Mouse (Mus musculus): Measurements from ENCODE around the gene Sestd1. TPM values are rescaled to one million over a fixed set of nuclear protein-coding genes. Genes with fewer than 3 reads are reported as not detected.

The Sestd1 gene
- polyA plus RNA-seq, 1 experiment, result 11.3 TPM

GRCm38 (mm10) chr2:77190301-77190700, 90.1 kb downstream of the Sestd1 start:
- no peaks in the 10 kb centered on the region for H3K79me2 ChIP-seq (ENCODE audit: control insufficient read depth, insufficient read depth)
- no peak overlapping the region for H3ac ChIP-seq (ENCODE audit: control insufficient read depth, insufficient read length)
- TF ChIP-seq MYOD1 (IDR thresholded peaks at IDR 0.05; ENCODE audit: control insufficient read depth in 1 of 3, insufficient read length in 2 of 3, low read depth in 2 of 3), result no peak
- TF ChIP-seq USF1 (IDR thresholded peaks at IDR 0.05; ENCODE audit: low read depth), result no peak
- TF ChIP-seq TCF3 (IDR thresholded peaks at IDR 0.05; ENCODE audit: insufficient read length, low read depth), result no peak
- TF ChIP-seq E2F4 (IDR thresholded peaks at IDR 0.05; ENCODE audit: insufficient read depth), result no peak
- no peak for TF ChIP-seq SRF (IDR thresholded peaks at IDR 0.05; ENCODE audit: control insufficient read depth, insufficient read length, low read depth)
- no peak for TF ChIP-seq POLR2A (IDR thresholded peaks at IDR 0.05; ENCODE audit: insufficient read length, low read depth)
- no peak for TF ChIP-seq REST (IDR thresholded peaks at IDR 0.05; ENCODE audit: insufficient read depth, insufficient read length)
- TF ChIP-seq TCF12 (IDR thresholded peaks at IDR 0.05; ENCODE audit: insufficient read depth, poor library complexity, severe bottlenecking), result no peak
- no peak for TF ChIP-seq MAX (IDR thresholded peaks at IDR 0.05; ENCODE audit: low read depth)
- no peak for TF ChIP-seq POLR2AphosphoS2 (IDR thresholded peaks at IDR 0.05; ENCODE audit: insufficient read length, low read depth)
- no peak for TF ChIP-seq MYOG (IDR thresholded peaks at IDR 0.05; ENCODE audit: control insufficient read depth in 1 of 3, insufficient read depth in 1 of 3, insufficient read length in 2 of 3, low read depth in 2 of 3)
- TF ChIP-seq CEBPB (IDR thresholded peaks at IDR 0.05; ENCODE audit: insufficient read depth, poor library complexity, severe bottlenecking), result no peak
- no peak overlapping the region for H3K4me3 ChIP-seq
- H3K36me3 ChIP-seq (ENCODE audit: control insufficient read depth, insufficient read depth), result peaks cover 25% of the 10 kb centered on the region
- no peak overlapping the region for H3K4me2 ChIP-seq (ENCODE audit: low read depth)
- H3K27me3 ChIP-seq (ENCODE audit: control insufficient read depth, insufficient read depth, insufficient read length), result no peaks in the 10 kb centered on the region

- no peaks in the 10 kb centered on the region for H3K27me3 ChIP-seq (ENCODE audit: control insufficient read depth, insufficient read depth, insufficient read length)
- no peak overlapping the region for H3K4me3 ChIP-seq
- no peak for TF ChIP-seq TCF12 (IDR thresholded peaks at IDR 0.05; ENCODE audit: insufficient read depth, poor library complexity, severe bottlenecking)
- TF ChIP-seq MYOG (IDR thresholded peaks at IDR 0.05; ENCODE audit: control insufficient read depth in 1 of 3, insufficient read depth in 1 of 3, insufficient read length in 2 of 3, low read depth in 2 of 3), result no peak
- peaks cover 25% of the 10 kb centered on the region for H3K36me3 ChIP-seq (ENCODE audit: control insufficient read depth, insufficient read depth)
- no peak overlapping the region for H3K4me2 ChIP-seq (ENCODE audit: low read depth)
- no peak overlapping the region for H3ac ChIP-seq (ENCODE audit: control insufficient read depth, insufficient read length)
- H3K79me2 ChIP-seq (ENCODE audit: control insufficient read depth, insufficient read depth), result no peaks in the 10 kb centered on the region
Measured at GRCm38 (mm10) chr2:77189671-77190070, 90.7 kb downstream of the Sestd1 start.

GRCm38 (mm10) chr2:77187501-77187900, 92.9 kb downstream of the Sestd1 start:
- no peaks in the 10 kb centered on the region for H3K79me2 ChIP-seq (ENCODE audit: control insufficient read depth, insufficient read depth)
- TF ChIP-seq SRF (IDR thresholded peaks at IDR 0.05; ENCODE audit: control insufficient read depth, insufficient read length, low read depth), result no peak
- TF ChIP-seq CEBPB (IDR thresholded peaks at IDR 0.05; ENCODE audit: insufficient read depth, poor library complexity, severe bottlenecking), result no peak
- no peak for TF ChIP-seq MYOG (IDR thresholded peaks at IDR 0.05; ENCODE audit: control insufficient read depth in 1 of 3, insufficient read depth in 1 of 3, insufficient read length in 2 of 3, low read depth in 2 of 3)
- no peak for TF ChIP-seq USF1 (IDR thresholded peaks at IDR 0.05; ENCODE audit: low read depth)
- no peak for TF ChIP-seq REST (IDR thresholded peaks at IDR 0.05; ENCODE audit: insufficient read depth, insufficient read length)
- no peak for TF ChIP-seq TCF3 (IDR thresholded peaks at IDR 0.05; ENCODE audit: insufficient read length, low read depth)
- TF ChIP-seq POLR2AphosphoS2 (IDR thresholded peaks at IDR 0.05; ENCODE audit: insufficient read length, low read depth), result no peak
- TF ChIP-seq TCF12 (IDR thresholded peaks at IDR 0.05; ENCODE audit: insufficient read depth, poor library complexity, severe bottlenecking), result no peak
- no peak for TF ChIP-seq POLR2A (IDR thresholded peaks at IDR 0.05; ENCODE audit: insufficient read length, low read depth)
- TF ChIP-seq E2F4 (IDR thresholded peaks at IDR 0.05; ENCODE audit: insufficient read depth), result no peak
- no peak for TF ChIP-seq MAX (IDR thresholded peaks at IDR 0.05; ENCODE audit: low read depth)
- no peak for TF ChIP-seq MYOD1 (IDR thresholded peaks at IDR 0.05; ENCODE audit: control insufficient read depth in 1 of 3, insufficient read length in 2 of 3, low read depth in 2 of 3)
- H3ac ChIP-seq (ENCODE audit: control insufficient read depth, insufficient read length), result no peak overlapping the region
- H3K36me3 ChIP-seq (ENCODE audit: control insufficient read depth, insufficient read depth), result peaks cover 25% of the 10 kb centered on the region
- no peak overlapping the region for H3K4me3 ChIP-seq
- H3K4me2 ChIP-seq (ENCODE audit: low read depth), result no peak overlapping the region
- no peaks in the 10 kb centered on the region for H3K27me3 ChIP-seq (ENCODE audit: control insufficient read depth, insufficient read depth, insufficient read length)

- TF ChIP-seq MYOG (IDR thresholded peaks at IDR 0.05; ENCODE audit: control insufficient read depth in 1 of 3, insufficient read depth in 1 of 3, insufficient read length in 2 of 3, low read depth in 2 of 3), result peak in 1 of 3 experiments; percentile 65
- TF ChIP-seq TCF3 (IDR thresholded peaks at IDR 0.05; ENCODE audit: insufficient read length, low read depth), result peak; percentile 20
- no peak for TF ChIP-seq E2F4 (IDR thresholded peaks at IDR 0.05; ENCODE audit: insufficient read depth)
- TF ChIP-seq MYOD1 (IDR thresholded peaks at IDR 0.05; ENCODE audit: control insufficient read depth in 1 of 3, insufficient read length in 2 of 3, low read depth in 2 of 3), result peak in 1 of 3 experiments; percentile 61
- TF ChIP-seq CEBPB (IDR thresholded peaks at IDR 0.05; ENCODE audit: insufficient read depth, poor library complexity, severe bottlenecking), result no peak
- no peak for TF ChIP-seq TCF12 (IDR thresholded peaks at IDR 0.05; ENCODE audit: insufficient read depth, poor library complexity, severe bottlenecking)
- no peak for TF ChIP-seq MAX (IDR thresholded peaks at IDR 0.05; ENCODE audit: low read depth)
- no peak overlapping the region for H3K4me3 ChIP-seq
- peaks cover 25% of the 10 kb centered on the region for H3K36me3 ChIP-seq (ENCODE audit: control insufficient read depth, insufficient read depth)
- no peaks in the 10 kb centered on the region for H3K27me3 ChIP-seq (ENCODE audit: control insufficient read depth, insufficient read depth, insufficient read length)
- H3ac ChIP-seq (ENCODE audit: control insufficient read depth, insufficient read length), result no peak overlapping the region
- H3K4me2 ChIP-seq (ENCODE audit: low read depth), result no peak overlapping the region
- H3K79me2 ChIP-seq (ENCODE audit: control insufficient read depth, insufficient read depth), result no peaks in the 10 kb centered on the region
Measured at GRCm38 (mm10) chr2:77186912-77187311, 93.5 kb downstream of the Sestd1 start.

- no peak for TF ChIP-seq MYOD1 (IDR thresholded peaks at IDR 0.05; ENCODE audit: control insufficient read depth in 1 of 3, insufficient read length in 2 of 3, low read depth in 2 of 3)
- no peak for TF ChIP-seq USF1 (IDR thresholded peaks at IDR 0.05; ENCODE audit: low read depth)
- TF ChIP-seq POLR2A (IDR thresholded peaks at IDR 0.05; ENCODE audit: insufficient read length, low read depth), result no peak
- no peak for TF ChIP-seq TCF3 (IDR thresholded peaks at IDR 0.05; ENCODE audit: insufficient read length, low read depth)
- TF ChIP-seq E2F4 (IDR thresholded peaks at IDR 0.05; ENCODE audit: insufficient read depth), result no peak
- no peak for TF ChIP-seq SRF (IDR thresholded peaks at IDR 0.05; ENCODE audit: control insufficient read depth, insufficient read length, low read depth)
- TF ChIP-seq MYOG (IDR thresholded peaks at IDR 0.05; ENCODE audit: control insufficient read depth in 1 of 3, insufficient read depth in 1 of 3, insufficient read length in 2 of 3, low read depth in 2 of 3), result no peak
- no peak for TF ChIP-seq MAX (IDR thresholded peaks at IDR 0.05; ENCODE audit: low read depth)
- TF ChIP-seq REST (IDR thresholded peaks at IDR 0.05; ENCODE audit: insufficient read depth, insufficient read length), result no peak
- TF ChIP-seq POLR2AphosphoS2 (IDR thresholded peaks at IDR 0.05; ENCODE audit: insufficient read length, low read depth), result no peak
- TF ChIP-seq TCF12 (IDR thresholded peaks at IDR 0.05; ENCODE audit: insufficient read depth, poor library complexity, severe bottlenecking), result no peak
- no peak for TF ChIP-seq CEBPB (IDR thresholded peaks at IDR 0.05; ENCODE audit: insufficient read depth, poor library complexity, severe bottlenecking)
- H3K4me2 ChIP-seq (ENCODE audit: low read depth), result no peak overlapping the region
- H3K27me3 ChIP-seq (ENCODE audit: control insufficient read depth, insufficient read depth, insufficient read length), result no peaks in the 10 kb centered on the region
Measured at GRCm38 (mm10) chr2:77184049-77184571, 96.3 kb downstream of the Sestd1 start.

More at GRCm38 (mm10) chr2:77184049-77184571, 96.3 kb downstream of the Sestd1 start:
- no peak overlapping the region for H3K4me3 ChIP-seq
- H3K79me2 ChIP-seq (ENCODE audit: control insufficient read depth, insufficient read depth), result no peaks in the 10 kb centered on the region
- H3ac ChIP-seq (ENCODE audit: control insufficient read depth, insufficient read length), result no peak overlapping the region
- peaks cover 8% of the 10 kb centered on the region for H3K36me3 ChIP-seq (ENCODE audit: control insufficient read depth, insufficient read depth)

Measured in myocyte (in vitro differentiated cells).